Mouse (Mus musculus): ENCODE results near the gene Slc25a25. TPM values are rescaled to one million over a fixed set of nuclear protein-coding genes. Genes with fewer than 3 reads are reported as not detected.

Slc25a25 gene
- 64.3 and 69.6 TPM in 2 replicates for total RNA-seq (2014; rRNA removed)
- polyA plus RNA-seq (2015; fragmentation: Nextera tagmentation; extraction: Ambion mirVana): 44.4 and 46.4 TPM in 2 replicates

DNA sequence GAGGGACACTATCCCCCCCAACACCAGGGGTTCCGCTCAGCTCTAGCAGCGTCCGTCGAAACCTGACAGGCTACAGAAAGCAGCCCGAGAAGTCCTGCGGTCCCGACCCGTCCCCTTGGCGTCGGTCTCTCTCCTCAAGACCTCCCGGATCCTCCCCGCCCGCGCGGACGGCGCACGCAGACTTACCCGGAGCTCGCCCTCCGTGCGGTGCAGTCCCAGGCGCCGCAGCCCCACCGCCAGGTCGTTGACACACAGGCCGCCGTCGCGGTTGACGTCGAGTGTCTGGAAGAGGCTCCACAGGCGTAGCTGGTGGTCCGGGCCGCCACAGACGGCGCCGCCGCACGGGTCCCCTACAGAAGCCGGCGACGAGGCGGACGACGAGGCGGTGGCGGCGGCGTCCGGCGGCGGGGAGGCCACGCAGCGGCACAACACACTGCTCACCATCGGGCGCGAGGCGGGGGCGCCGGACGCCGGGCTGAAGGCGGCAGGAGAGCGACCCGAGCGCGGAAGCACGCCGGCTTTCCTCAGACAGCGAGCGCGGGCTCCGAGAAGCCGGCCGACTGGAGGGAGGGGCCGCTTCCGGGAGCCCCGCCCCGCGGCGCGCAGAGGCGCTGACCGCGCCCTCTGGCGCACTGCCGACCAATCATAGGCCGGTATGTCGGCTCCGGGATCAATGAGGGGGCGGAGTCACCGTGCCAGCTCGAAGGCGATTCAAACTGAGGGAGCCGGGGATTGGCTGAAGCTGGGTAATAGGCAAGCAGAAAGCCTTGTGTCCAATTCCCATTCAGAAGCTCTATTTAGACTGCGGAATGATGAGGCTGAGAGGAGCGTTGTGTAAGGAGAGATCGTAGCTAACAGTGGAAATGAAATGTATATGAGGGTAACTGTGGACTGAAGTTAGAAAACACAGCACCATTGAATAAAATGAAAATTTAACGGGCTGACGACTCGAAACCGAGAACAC lies at the start of gene Slc25a25:
TSS of gene Slc25a25 (minus strand) at position 565 of the 964 bp plus-strand sequence.
- ATAC-seq (peak; percentile 89), DNase-seq (ENCODE audit: low spot score) (peak; percentile 100)
- Histone ChIP-seq H3K4me3 (ENCODE audit: low read length) (peak within 1 kb of the TSS; percentile 83), H3K4me1 (ENCODE audit: insufficient read depth, low read length) (peaks cover 13% of the 10 kb centered on the region; the same call in 1 of the 2 replicates), H3K4me2 (ENCODE audit: low read depth, low read length) (peak within 1 kb of the TSS; percentile 75), H3K9ac (replicated peaks; ENCODE audit: low read length) (peak within 1 kb of the TSS; percentile 87), H3K27ac (peak within 1 kb of the TSS; percentile 95), H3K27me3 (ENCODE audit: insufficient read depth, low read length) (no peaks in the 10 kb centered on the region), H3K9me3 (ENCODE audit: low read length) (no peaks in the 10 kb centered on the region), H3K36me3 (ENCODE audit: insufficient read depth, low read length) (no peaks in the 10 kb centered on the region)
- TF ChIP-seq CTCF (IDR thresholded peaks at IDR 0.05; ENCODE audit: low read depth): no peak
- under 1% methylated on average over 103 of the region's 103 CpGs for WGBS

DNA sequence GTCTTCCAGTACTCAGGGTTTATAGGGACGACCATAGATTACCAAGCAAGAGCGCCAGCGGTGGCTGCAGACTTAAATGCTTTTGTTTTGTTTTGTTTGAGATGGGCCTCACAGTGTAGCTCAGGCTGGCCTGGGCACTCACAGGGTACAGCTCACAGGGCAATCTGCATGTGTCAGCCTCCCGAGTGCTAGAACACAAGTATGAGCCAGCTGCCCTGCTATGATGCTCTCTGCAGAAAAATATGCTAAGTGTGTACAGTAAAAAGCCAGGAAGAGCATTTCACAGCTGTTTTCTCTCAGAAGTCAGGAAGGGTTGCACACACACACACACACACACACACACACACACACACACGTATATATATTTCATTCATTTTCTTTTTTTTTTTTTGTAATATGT lies 49.2 kb upstream of the Slc25a25 start:
- no peak overlapping the region for H3K4me3 ChIP-seq (ENCODE audit: low read length)
- H3K9me3 ChIP-seq (ENCODE audit: low read length): peaks cover 4% of the 10 kb centered on the region; the same call in 1 of the 2 replicates
- H3K4me2 ChIP-seq (ENCODE audit: low read depth, low read length): no peak overlapping the region
- no peak overlapping the region for H3K27ac ChIP-seq
- no peak for DNase-seq (ENCODE audit: low spot score)
- no peaks in the 10 kb centered on the region for H3K4me1 ChIP-seq (ENCODE audit: insufficient read depth, low read length)
- no peaks in the 10 kb centered on the region for H3K27me3 ChIP-seq (ENCODE audit: insufficient read depth, low read length)
- no peaks in the 10 kb centered on the region for H3K36me3 ChIP-seq (ENCODE audit: insufficient read depth, low read length)
- WGBS: 81% methylated on average over 5 of the region's 5 CpGs
- ATAC-seq: no peak
- H3K9ac ChIP-seq (replicated peaks; ENCODE audit: low read length): no peak overlapping the region
- no peak for TF ChIP-seq CTCF (IDR thresholded peaks at IDR 0.05; ENCODE audit: low read depth)

DNA sequence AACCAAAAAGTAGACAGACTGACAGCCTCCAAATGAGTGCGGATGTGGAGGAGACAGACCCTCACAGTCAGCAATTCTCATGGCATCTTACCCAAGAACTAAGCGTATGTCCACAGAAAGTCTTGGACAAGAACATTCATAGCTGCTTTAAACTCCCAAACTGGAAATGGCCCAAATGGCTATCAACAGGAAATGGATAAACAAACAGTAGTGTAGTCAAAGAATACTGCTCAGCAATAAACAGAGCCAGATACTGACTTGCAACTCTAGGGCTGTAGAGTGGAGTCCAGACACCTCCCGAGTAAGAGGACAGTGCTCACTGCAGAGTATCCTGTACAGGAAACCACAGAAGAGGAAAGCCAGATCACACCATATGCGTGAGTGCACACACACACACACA lies 48.1 kb upstream of the Slc25a25 start:
- Histone ChIP-seq H3K4me3 (ENCODE audit: low read length) (no peak overlapping the region), H3K9ac (replicated peaks; ENCODE audit: low read length) (no peak overlapping the region), H3K36me3 (ENCODE audit: insufficient read depth, low read length) (no peaks in the 10 kb centered on the region), H3K9me3 (ENCODE audit: low read length) (peaks cover 4% of the 10 kb centered on the region; the same call in 1 of the 2 replicates), H3K27ac (no peak overlapping the region), H3K4me1 (ENCODE audit: insufficient read depth, low read length) (no peaks in the 10 kb centered on the region), H3K4me2 (ENCODE audit: low read depth, low read length) (no peak overlapping the region), H3K27me3 (ENCODE audit: insufficient read depth, low read length) (no peaks in the 10 kb centered on the region)
- no peak for TF ChIP-seq CTCF (IDR thresholded peaks at IDR 0.05; ENCODE audit: low read depth)
- WGBS: 87% methylated on average over 4 of the region's 4 CpGs
- no peak for DNase-seq (ENCODE audit: low spot score)
- ATAC-seq: no peak

DNA sequence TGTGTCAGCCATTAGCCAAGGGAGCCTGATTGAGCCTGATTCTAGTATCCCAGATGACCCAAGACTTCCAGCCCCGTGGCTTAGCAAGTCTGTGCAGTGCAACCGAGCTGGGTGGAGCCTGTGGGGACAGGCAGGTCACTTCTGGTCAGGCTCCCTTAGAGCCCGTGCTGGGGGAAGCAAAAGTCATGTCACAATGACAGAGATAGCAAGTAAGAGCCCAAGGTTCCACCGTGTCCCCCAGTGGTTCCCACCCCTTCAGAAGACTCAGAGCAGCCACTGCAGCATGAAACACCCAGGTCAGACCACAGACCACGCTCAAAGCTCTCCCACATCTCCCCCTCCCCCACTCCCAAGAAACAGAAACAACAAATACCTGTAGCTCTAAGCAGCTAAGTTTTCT lies 44.9 kb upstream of the Slc25a25 start:
- ATAC-seq: no peak
- H3K9ac ChIP-seq (replicated peaks; ENCODE audit: low read length): no peak overlapping the region
- no peak overlapping the region for H3K27ac ChIP-seq
- no peak overlapping the region for H3K4me3 ChIP-seq (ENCODE audit: low read length)
- no peaks in the 10 kb centered on the region for H3K4me1 ChIP-seq (ENCODE audit: insufficient read depth, low read length)
- no peak overlapping the region for H3K4me2 ChIP-seq (ENCODE audit: low read depth, low read length)
- WGBS: 74% methylated on average over 5 of the region's 5 CpGs
- no peaks in the 10 kb centered on the region for H3K27me3 ChIP-seq (ENCODE audit: insufficient read depth, low read length)
- no peak for DNase-seq (ENCODE audit: low spot score)
- no peaks in the 10 kb centered on the region for H3K36me3 ChIP-seq (ENCODE audit: insufficient read depth, low read length)
- TF ChIP-seq CTCF (IDR thresholded peaks at IDR 0.05; ENCODE audit: low read depth): no peak
- H3K9me3 ChIP-seq (ENCODE audit: low read length): peaks cover 4% of the 10 kb centered on the region; the same call in 1 of the 2 replicates

DNA sequence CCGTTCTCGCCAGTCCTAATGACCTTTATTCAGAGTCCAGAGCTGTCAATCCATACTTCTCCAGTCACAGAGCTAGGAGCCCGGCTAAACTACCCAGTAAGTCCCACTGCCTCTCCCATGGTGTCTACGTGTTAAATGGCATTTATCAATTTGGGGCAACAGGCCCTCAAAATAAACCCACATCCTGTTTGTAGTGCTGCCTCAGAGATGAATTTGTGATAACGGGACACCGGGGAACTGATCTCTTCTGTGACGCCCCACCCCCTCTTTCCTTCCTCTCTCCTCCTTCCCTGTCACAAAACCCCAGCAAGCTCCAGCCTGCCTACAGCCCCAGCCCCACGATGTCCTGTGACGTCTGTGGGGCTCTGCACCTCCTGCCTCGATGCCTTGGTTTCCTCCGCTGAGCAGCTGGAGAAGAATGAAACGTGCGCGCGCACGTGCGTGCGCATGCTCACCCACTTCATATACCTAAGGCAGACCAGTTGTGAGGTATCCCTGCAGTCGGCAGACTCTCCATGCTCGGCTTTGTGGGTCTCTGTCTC lies 44.0 kb upstream of the Slc25a25 start:
- TF ChIP-seq CTCF (IDR thresholded peaks at IDR 0.05; ENCODE audit: low read depth): no peak
- Histone ChIP-seq H3K4me3 (ENCODE audit: low read length) (no peak overlapping the region), H3K9ac (replicated peaks; ENCODE audit: low read length) (no peak overlapping the region), H3K36me3 (ENCODE audit: insufficient read depth, low read length) (no peaks in the 10 kb centered on the region), H3K4me1 (ENCODE audit: insufficient read depth, low read length) (no peaks in the 10 kb centered on the region), H3K27ac (no peak overlapping the region), H3K9me3 (ENCODE audit: low read length) (peaks cover 4% of the 10 kb centered on the region; the same call in 1 of the 2 replicates), H3K4me2 (ENCODE audit: low read depth, low read length) (no peak overlapping the region), H3K27me3 (ENCODE audit: insufficient read depth, low read length) (no peaks in the 10 kb centered on the region)
- ATAC-seq (no peak), DNase-seq (ENCODE audit: low spot score) (no peak)
- 80% methylated on average over 20 of the region's 20 CpGs for WGBS

DNA sequence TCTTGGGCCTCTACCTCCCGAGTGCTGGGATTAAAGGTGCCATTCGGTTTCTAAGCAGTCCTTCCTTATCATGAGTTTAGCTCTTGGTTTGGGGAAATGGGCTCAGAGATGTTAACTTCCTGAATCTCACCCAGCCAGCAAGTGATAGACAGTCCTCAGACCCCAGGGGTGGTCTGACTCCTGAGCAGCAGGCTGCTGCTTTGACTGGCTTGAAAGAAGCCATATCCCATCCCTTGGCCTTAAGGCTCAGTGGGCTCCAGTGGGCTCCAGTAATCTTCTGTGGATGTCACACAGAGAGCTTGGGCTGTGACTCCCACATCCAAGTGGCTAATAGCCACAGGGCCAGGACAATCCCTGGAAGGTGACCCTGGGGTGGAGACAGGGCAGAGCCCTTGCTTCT lies 43.3 kb upstream of the Slc25a25 start:
- no peak for DNase-seq (ENCODE audit: low spot score)
- TF ChIP-seq CTCF (IDR thresholded peaks at IDR 0.05; ENCODE audit: low read depth): no peak
- peaks cover 4% of the 10 kb centered on the region; the same call in 1 of the 2 replicates for H3K9me3 ChIP-seq (ENCODE audit: low read length)
- H3K36me3 ChIP-seq (ENCODE audit: insufficient read depth, low read length): no peaks in the 10 kb centered on the region
- no peak overlapping the region for H3K27ac ChIP-seq
- WGBS: 70% methylated on average over 2 of the region's 2 CpGs
- no peak overlapping the region for H3K4me2 ChIP-seq (ENCODE audit: low read depth, low read length)
- no peak overlapping the region for H3K9ac ChIP-seq (replicated peaks; ENCODE audit: low read length)
- H3K27me3 ChIP-seq (ENCODE audit: insufficient read depth, low read length): no peaks in the 10 kb centered on the region
- no peak overlapping the region for H3K4me3 ChIP-seq (ENCODE audit: low read length)
- H3K4me1 ChIP-seq (ENCODE audit: insufficient read depth, low read length): no peaks in the 10 kb centered on the region
- no peak for ATAC-seq

Data from hindbrain, postnatal 0 days (tissue).